Mouse (Mus musculus) naive thymus-derived CD4-positive, alpha-beta T cell, adult 2 months (primary cell): Measurements from ENCODE around the gene Nectin4.

ENCODE experiments used
- DNase-seq: peaks from one replicate; pipeline ENCODE4 v3.0.0-alpha.2; 2011; ENCODE audit warnings: low read depth

Gene Nectin4

DNA sequence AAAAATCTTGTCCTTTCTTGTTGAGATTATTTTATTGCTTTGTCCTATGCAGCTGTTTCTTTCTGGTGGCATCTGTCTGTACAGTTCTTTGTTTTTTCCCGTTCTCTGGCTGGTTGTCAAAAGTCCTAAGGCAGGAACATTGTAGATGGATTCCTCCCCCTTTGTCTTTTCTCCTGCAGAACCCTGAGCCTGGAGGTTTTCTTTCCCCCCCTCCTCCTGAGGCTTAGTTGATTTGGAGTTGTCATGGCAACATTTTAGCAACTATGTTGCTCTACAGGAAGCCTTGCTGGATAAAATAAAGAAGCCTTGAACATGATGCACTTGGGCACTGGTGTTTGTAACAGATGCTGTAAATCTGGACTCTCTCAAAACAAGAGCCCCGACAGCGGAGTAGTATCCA, 42.5 kb downstream of the Nectin4 start:
- peak; percentile 62 for DNase-seq

DNA sequence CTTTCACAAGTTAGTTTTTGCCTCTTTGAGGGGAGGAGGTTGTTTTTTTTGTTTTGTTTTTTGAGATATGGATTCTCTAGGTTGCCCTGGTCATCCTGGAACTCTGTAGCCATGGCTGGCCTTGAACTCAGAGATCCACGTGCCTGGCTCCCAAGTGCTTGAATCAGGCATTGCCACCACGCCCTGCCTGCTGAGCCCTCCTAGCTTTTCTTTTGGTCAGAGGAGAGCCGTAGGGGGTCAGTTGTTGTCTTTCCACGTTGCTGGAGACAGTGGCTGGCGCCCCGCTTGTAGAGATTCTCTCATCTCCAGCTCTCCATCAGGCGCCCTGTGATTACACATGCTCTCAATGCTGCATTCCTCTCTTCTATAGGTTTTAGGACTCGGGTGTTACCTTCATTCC, 43.7 kb downstream of the Nectin4 start:
- no peak for DNase-seq

DNA sequence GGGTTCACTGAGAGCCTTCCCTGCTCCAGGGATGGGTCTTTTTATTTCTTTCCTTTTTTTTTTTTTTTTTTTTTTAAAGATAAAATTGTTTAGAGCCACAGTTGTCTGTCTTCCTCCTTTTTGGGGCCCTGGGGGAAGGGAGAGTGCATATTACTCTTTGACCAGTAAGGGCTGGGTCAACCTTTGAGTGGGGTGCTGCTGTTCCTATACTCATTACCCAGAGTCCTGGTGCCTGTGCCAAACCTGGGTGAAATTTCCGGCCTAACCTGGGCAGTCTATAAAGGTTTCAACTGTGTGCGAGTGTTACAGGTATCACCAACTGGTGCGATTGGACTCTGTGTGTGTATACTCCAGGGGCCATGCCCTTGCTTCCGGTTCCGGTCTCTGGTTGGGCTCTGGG, 48.8 kb downstream of the Nectin4 start, which contains the start of gene Tstd1:
Gene Tstd1, plus strand, starts transcription at position 213 of the 400 bp plus-strand sequence.
- no peak for DNase-seq

DNA sequence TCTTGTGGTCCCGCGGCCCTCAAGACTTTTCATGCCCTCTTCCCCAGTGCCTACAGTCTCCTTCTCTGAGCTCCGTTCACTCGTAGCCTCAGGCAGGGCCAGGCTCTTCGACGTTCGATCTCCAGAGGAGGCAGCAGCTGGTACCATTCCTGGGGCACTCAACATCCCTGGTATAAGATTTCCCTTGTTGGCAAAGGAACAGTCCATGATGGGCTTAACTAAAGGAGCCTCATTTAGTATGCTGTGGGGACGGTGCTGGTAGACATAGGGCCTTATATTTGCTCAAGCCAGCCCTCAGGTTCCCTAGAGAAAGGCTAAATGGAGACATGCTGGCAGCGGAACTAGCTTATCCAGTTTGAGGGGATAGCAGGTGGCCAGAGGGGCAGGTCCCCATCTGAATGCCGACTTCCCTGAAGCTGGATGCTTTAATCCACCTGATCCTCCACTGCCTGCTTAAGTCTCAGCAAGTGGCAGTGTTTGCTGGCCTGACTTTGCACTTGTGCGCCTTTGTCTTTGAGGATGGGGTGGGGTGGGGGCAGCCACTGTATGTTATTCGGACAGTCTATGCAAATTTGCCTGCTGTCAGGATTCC, 49.5 kb downstream of the Nectin4 start:
- no peak for DNase-seq

DNA sequence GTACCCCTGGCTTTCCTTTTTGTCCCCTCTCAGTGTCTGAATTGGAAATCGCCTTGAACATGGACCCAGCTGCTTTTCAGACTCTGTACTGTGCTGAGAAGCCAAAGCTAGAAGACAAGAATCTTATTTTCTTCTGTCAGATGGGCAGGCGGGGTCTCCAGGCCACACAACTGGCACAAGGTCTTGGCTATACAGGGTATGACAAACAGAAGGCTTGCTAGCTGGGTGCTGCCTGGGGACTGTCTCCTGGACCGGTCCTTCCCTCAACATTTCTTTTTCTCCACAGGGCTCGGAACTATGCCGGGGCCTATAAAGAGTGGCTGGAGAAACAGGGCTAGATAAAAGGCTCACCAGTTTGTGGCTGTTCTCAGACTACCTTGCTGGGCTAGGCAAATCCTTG, 50.0 kb downstream of the Nectin4 start:
- DNase-seq, result no peak

DNA sequence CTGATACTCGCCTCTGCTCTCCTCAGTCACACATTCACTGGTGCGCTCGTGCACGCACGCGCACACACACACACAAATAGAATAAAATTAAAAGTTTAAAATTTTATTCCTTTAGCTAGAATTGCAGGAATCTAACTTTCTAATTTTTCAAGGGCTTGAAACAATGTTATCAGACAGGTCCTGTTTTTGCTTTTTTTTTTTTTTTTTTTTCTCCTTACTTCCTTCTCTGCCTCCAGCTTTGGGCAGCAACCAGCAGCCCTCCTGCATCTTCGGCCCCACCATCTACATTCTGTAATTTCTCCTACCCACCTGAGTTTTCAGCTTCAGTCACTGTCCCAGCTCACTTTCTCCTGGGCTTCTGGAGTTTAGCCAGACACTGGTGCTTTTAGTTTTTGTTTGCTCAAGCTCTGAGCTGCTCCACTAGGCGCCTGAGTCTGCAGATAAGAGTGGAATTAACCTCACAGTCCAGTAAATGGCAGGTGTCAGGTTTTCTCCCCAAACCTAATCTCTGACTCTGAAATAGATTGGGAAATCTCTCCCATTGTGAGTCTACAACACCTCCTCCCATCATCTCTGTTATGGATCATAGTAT, 52.7 kb downstream of the Nectin4 start:
- no peak for DNase-seq

DNA sequence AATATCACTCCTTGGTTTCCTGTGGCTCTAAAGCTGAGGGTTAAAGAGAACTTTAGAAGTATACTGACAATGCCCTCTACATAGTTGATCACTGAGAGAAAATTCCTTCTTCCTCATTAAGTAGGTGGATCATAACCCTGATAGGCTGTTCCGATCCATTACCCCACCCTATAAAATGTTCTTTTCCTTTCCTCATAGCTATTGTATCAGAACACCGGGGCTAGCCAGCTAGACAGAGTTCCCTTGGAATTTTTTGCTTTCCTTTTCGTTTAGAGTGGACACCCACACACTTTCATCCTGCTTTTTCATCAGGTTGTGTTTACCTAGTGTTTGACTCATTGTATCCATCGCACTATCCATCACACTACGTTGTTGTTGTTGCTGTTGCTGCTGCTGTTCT, 54.7 kb downstream of the Nectin4 start:
- DNase-seq, result no peak

DNA sequence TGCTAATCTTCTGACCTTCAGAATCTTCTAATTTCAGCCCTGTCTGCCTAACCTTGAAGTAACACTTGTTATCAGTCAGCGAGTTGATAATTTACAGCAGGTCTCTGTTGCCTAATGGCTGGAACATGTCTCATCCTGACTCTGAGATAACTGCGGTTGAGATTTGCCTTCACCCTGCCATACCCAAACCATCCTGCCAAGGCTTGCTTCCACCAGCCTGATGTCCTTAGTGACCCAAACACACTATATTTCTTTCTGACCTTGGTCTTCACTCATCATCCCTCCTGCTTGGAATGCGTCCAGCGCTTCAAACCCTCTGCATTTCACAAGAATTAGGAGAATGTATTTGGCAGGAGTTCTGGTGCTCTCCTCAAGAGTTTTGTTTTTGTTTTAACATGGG, 55.2 kb downstream of the Nectin4 start:
- no peak for DNase-seq

DNA sequence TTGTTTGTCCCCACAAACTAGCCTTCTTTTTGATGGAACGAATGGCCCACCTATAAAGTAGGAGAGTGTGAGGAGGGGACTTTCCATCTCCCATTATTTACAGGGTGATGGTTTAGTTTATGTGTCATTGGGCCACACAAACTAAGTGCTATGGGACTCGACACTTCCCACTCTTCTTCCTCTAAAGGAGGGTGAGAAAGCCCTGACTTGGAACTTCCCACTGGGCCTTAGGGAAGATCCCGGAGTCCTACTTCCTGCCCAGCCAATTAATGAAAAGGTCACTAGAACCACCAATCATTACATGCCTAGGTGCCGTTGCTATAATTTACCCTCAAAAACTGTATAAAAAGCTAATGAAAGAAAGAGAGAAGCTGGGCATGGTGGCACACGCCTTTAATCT, 62.3 kb downstream of the Nectin4 start:
- no peak for DNase-seq

DNA sequence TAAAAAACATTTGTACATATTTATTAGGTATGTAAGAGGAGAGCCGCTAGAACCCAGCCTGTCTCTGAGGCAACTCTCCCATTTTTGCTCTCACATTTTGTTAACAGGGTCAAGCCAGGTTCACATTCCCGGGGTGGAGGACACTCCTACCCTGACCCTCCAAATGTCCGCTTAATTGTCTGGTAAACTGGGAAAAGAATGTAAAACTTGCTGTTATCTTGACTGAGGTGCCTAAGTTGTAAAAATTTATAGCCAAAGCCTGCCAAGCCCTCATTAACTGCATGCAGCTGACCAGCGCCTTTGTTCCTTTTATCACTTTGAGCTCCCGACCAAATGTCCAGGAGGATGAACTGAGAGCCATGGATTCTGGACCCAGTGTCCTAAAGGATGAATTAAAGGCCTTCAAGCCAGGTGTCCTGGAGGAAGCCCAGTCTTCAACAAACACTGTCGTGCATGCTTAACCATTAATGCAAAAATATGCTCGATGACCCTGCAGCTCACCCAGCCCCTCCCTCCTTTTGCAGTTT, 65.5 kb downstream of the Nectin4 start:
- no peak for DNase-seq

DNA sequence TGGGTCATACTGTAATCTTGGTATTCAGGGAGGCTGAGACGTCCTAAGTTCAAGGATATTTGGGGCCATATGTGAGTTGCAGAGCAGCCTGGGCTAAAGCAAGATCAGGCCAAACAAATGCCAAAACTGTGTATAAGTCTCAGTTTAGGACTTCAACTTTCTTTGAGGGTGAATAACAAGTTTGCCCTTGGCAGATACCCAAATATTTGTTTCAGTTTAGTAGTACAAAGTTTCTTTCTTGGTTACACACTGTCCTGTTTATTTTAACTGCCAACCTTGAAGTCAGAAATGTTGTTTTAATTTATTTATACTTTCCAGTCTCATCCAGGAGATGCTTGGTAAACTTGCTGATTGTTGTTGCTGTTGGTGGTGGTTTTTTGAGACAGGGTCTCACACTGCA, 66.1 kb downstream of the Nectin4 start:
- DNase-seq, result no peak

DNA sequence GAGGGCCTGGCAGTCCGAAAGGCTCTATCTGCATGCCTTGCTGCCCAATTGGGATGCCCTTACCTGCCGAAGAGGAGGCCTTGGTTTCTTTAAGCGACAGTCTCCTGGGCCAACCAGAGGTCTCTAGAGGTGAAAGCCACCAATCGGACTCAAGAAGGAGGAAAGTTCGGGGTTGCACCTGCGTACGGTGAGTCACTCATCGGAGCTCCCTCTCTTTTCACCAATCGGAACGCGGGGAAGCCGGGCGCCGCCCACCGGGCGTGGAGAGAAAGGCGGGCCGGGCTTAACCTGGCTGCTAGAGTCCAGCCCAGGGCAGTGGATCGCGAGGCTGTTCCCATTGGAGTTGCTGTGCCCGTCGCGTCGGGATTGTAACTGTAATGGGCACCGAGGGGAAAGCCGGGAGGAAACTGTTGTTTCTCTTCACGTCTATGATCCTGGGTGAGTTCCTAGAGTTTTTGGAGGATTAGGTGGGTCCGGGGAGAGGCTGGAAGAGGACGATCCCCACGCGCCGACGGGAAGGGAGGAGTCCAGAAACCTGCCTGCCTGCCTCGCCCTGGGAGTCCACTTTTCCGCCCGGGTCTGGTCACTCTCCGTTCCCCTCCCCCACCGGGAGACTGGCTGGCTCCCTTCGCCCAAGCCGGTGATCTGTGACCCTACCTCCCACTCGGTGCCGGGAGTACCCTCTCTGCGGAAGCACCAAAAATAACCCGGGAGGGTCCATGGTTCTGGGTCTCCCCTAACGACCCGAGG, 67.5 kb downstream of the Nectin4 start, which contains the start of gene F11r:
Gene F11r, plus strand, starts transcription at position 272 of the 750 bp plus-strand sequence.
- DNase-seq, result peak; percentile 69
